Mouse (Mus musculus) small intestine, adult 2 months (tissue): ENCODE measurements around the gene Gm17359.

Source experiments
- CTCF ChIP-seq: fragments of 200-500 bp; IDR thresholded peaks from 2 replicates; pipeline ENCODE4 v1.5.1; 2012; ENCODE audit warnings: low read depth, mild to moderate bottlenecking, control low read depth, inconsistent platforms, low read length, moderate library complexity, mixed read lengths; ENCODE audit not compliant: insufficient replicate concordance, insufficient read length; ENCODE audit errors: extremely low read depth
- POLR2A ChIP-seq: fragments of 200-500 bp; IDR thresholded peaks from 2 replicates; pipeline ENCODE4 v1.6.1; 2012; ENCODE audit warnings: low read depth, mild to moderate bottlenecking, control low read depth, inconsistent platforms, low read length, moderate library complexity

GRCm38 (mm10) chr3:79415081-79415480 is 78.6 kb downstream of the Gm17359 start:
- TF ChIP-seq CTCF = no peak
- TF ChIP-seq POLR2A = no peak
